Mouse (Mus musculus): ENCODE data around the gene Gtf2ird2.

DNA sequence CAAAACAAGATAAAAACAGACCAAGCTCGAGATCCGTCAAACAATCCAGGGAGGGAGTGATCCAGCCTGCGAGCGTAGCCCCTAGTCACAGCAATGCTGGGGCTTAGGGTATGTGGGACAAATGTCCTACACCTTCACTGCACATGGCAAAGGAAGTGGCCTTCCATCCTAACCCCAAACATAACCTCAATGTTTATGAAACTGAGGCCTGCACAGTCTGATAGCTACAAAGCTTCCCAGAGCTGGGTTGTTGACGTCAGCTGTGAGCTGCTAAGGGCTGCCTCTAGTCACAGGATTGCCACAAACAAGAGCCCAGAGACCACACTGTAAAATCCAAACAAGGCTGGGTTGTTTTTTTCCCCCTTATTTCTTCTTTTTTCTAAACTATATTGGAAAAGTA is 85.9 kb downstream of the Gtf2ird2 start:
- no peak for TF ChIP-seq CTCF (IDR thresholded peaks at IDR 0.05; ENCODE audit: borderline replicate concordance, control insufficient read depth, extremely low read depth, insufficient read depth, low read length, poor library complexity)
- no peak for TF ChIP-seq POLR2A (IDR thresholded peaks at IDR 0.05; ENCODE audit: control insufficient read depth, extremely low read depth, insufficient read depth, low read length, poor library complexity)

All from thymus, adult 2 months (tissue).